Mouse (Mus musculus) neural tube, embryonic 13.5 days (tissue): Measurements from ENCODE around the gene Tnp1. TPM values are rescaled to one million over a fixed set of nuclear protein-coding genes. Genes with fewer than 3 reads are reported as not detected.

Source experiments
- ATAC-seq: fragments of 200-750 bp; cut with Nextera tagmentation; 2 replicates; pipeline ENCODE4 v1.8.0; 2017; ENCODE audit warnings: low read depth, mild to moderate bottlenecking, moderate TSS enrichment, moderate library complexity
- H3K27ac ChIP-seq: fragments of 300-500 bp; sonication (generic); replicated peaks from 2 replicates; pipeline ENCODE4 v1.5.1; 2015; ENCODE audit warnings: moderate library complexity, mild to moderate bottlenecking, inconsistent platforms
- H3K27me3 ChIP-seq: fragments of 300-500 bp; sonication (generic); 2 replicates; pipeline ENCODE4 v1.6.1; 2015; ENCODE audit warnings: mild to moderate bottlenecking, inconsistent platforms
- H3K36me3 ChIP-seq: fragments of 300-500 bp; sonication (generic); 2 replicates; pipeline ENCODE4 v1.6.1; 2015; ENCODE audit warnings: mild to moderate bottlenecking, inconsistent platforms
- H3K4me1 ChIP-seq: fragments of 300-500 bp; sonication (generic); replicated peaks from 2 replicates; pipeline ENCODE4 v1.6.1; 2015; ENCODE audit warnings: inconsistent platforms
- H3K4me2 ChIP-seq: fragments of 300-500 bp; sonication (generic); 2 replicates; pipeline ENCODE4 v1.6.1; 2015; ENCODE audit warnings: inconsistent platforms, mild to moderate bottlenecking, moderate library complexity
- H3K4me3 ChIP-seq: fragments of 300-500 bp; sonication (generic); 2 replicates; pipeline ENCODE4 v1.5.1; 2015; ENCODE audit warnings: mild to moderate bottlenecking, inconsistent platforms
- H3K9ac ChIP-seq: fragments of 300-500 bp; sonication (generic); 2 replicates; pipeline ENCODE4 v1.6.1; 2015; ENCODE audit warnings: moderate library complexity, mild to moderate bottlenecking, inconsistent platforms
- H3K9me3 ChIP-seq: fragments of 300-500 bp; sonication (generic); 2 replicates; pipeline ENCODE4 v1.6.1; 2016; ENCODE audit warnings: inconsistent platforms
- WGBS: fragments of 180-500 bp; shearing (Covaris S2); methylation state at CpG from one replicate; pipeline ENCODE4 v1.1.7; 2015; 5-methylcytosine and 5-hydroxymethylcytosine counted together
- polyA plus RNA-seq: library from polyadenylated mRNA; unstranded; fragments of >200 nt; fragmentation: Nextera tagmentation; extraction: Ambion mirVana; gene quantifications from 2 replicates; pipeline ENCODE4 v1.2.1, GENCODE M21; 2015

Gene Tnp1
- polyA plus RNA-seq, 1 experiment from 2014 or later = not detected

GRCm38 (mm10) chr1:73040691-73041425 lies 25.1 kb upstream of the Tnp1 start:
- no peak overlapping the region for H3K4me2 ChIP-seq
- no peaks in the 10 kb centered on the region for H3K9me3 ChIP-seq
- no peaks in the 10 kb centered on the region for H3K36me3 ChIP-seq
- H3K27ac ChIP-seq = no peak overlapping the region
- no peak for ATAC-seq
- H3K9ac ChIP-seq = no peak overlapping the region
- no peak overlapping the region for H3K4me3 ChIP-seq
- H3K4me1 ChIP-seq = peaks cover 2% of the 10 kb centered on the region
- H3K27me3 ChIP-seq = no peaks in the 10 kb centered on the region
- WGBS = 82% methylated on average over 3 of the region's 3 CpGs

GRCm38 (mm10) chr1:73038532-73038931 lies 22.8 kb upstream of the Tnp1 start:
- no peak overlapping the region for H3K4me3 ChIP-seq
- H3K4me1 ChIP-seq = no peaks in the 10 kb centered on the region
- H3K9me3 ChIP-seq = no peaks in the 10 kb centered on the region
- WGBS = 80% methylated on average over 3 of the region's 3 CpGs
- no peaks in the 10 kb centered on the region for H3K36me3 ChIP-seq
- H3K27me3 ChIP-seq = no peaks in the 10 kb centered on the region
- H3K27ac ChIP-seq = no peak overlapping the region
- H3K9ac ChIP-seq = no peak overlapping the region
- ATAC-seq = no peak
- no peak overlapping the region for H3K4me2 ChIP-seq

GRCm38 (mm10) chr1:73036536-73036935 lies 20.8 kb upstream of the Tnp1 start:
- Histone ChIP-seq H3K36me3 (no peaks in the 10 kb centered on the region), H3K27me3 (no peaks in the 10 kb centered on the region), H3K27ac (no peak overlapping the region), H3K4me3 (no peak overlapping the region), H3K9ac (no peak overlapping the region), H3K9me3 (no peaks in the 10 kb centered on the region), H3K4me1 (no peaks in the 10 kb centered on the region), H3K4me2 (no peak overlapping the region)
- WGBS = 61% methylated on average over 3 of the region's 3 CpGs
- ATAC-seq = no peak

GRCm38 (mm10) chr1:73035726-73036125 lies 20.0 kb upstream of the Tnp1 start:
- no peaks in the 10 kb centered on the region for H3K27me3 ChIP-seq
- no peak overlapping the region for H3K4me3 ChIP-seq
- H3K9ac ChIP-seq = no peak overlapping the region
- WGBS = 90% methylated on average over 3 of the region's 3 CpGs
- no peaks in the 10 kb centered on the region for H3K9me3 ChIP-seq
- no peaks in the 10 kb centered on the region for H3K36me3 ChIP-seq
- no peaks in the 10 kb centered on the region for H3K4me1 ChIP-seq
- H3K27ac ChIP-seq = no peak overlapping the region
- ATAC-seq = no peak
- no peak overlapping the region for H3K4me2 ChIP-seq

- H3K27ac ChIP-seq = no peak overlapping the region
- H3K27me3 ChIP-seq = no peaks in the 10 kb centered on the region
- H3K4me1 ChIP-seq = no peaks in the 10 kb centered on the region
- H3K4me3 ChIP-seq = no peak overlapping the region
- H3K36me3 ChIP-seq = no peaks in the 10 kb centered on the region
- no peak for ATAC-seq
- no peaks in the 10 kb centered on the region for H3K9me3 ChIP-seq
- H3K9ac ChIP-seq = no peak overlapping the region
- WGBS = 91% methylated on average over 5 of the region's 5 CpGs
- H3K4me2 ChIP-seq = no peak overlapping the region
Measured at GRCm38 (mm10) chr1:73032491-73032890, 16.8 kb upstream of the Tnp1 start.

GRCm38 (mm10) chr1:73028741-73029140 lies 13.0 kb upstream of the Tnp1 start:
- Histone ChIP-seq H3K4me3 (no peak overlapping the region), H3K27me3 (no peaks in the 10 kb centered on the region), H3K36me3 (no peaks in the 10 kb centered on the region), H3K9me3 (no peaks in the 10 kb centered on the region), H3K4me2 (no peak overlapping the region), H3K27ac (no peak overlapping the region), H3K9ac (no peak overlapping the region), H3K4me1 (no peaks in the 10 kb centered on the region)
- no peak for ATAC-seq
- 71% methylated on average over 6 of the region's 6 CpGs for WGBS

GRCm38 (mm10) chr1:73027381-73027780 lies 11.7 kb upstream of the Tnp1 start:
- Histone ChIP-seq H3K4me1 (no peaks in the 10 kb centered on the region), H3K27ac (no peak overlapping the region), H3K9me3 (no peaks in the 10 kb centered on the region), H3K4me2 (no peak overlapping the region), H3K36me3 (no peaks in the 10 kb centered on the region), H3K9ac (no peak overlapping the region), H3K27me3 (no peaks in the 10 kb centered on the region), H3K4me3 (no peak overlapping the region)
- 81% methylated on average over 4 of the region's 4 CpGs for WGBS
- no peak for ATAC-seq

GRCm38 (mm10) chr1:73026786-73027299 lies 11.1 kb upstream of the Tnp1 start:
- WGBS = 78% methylated on average over 5 of the region's 5 CpGs
- no peak for ATAC-seq
- H3K9ac ChIP-seq = no peak overlapping the region
- H3K27ac ChIP-seq = no peak overlapping the region
- H3K36me3 ChIP-seq = no peaks in the 10 kb centered on the region
- H3K4me1 ChIP-seq = no peaks in the 10 kb centered on the region
- H3K4me2 ChIP-seq = no peak overlapping the region
- H3K9me3 ChIP-seq = no peaks in the 10 kb centered on the region
- no peak overlapping the region for H3K4me3 ChIP-seq
- no peaks in the 10 kb centered on the region for H3K27me3 ChIP-seq

- ATAC-seq = no peak
- 93% methylated on average over 3 of the region's 3 CpGs for WGBS
- no peaks in the 10 kb centered on the region for H3K4me1 ChIP-seq
Measured at GRCm38 (mm10) chr1:73026157-73026556, 10.4 kb upstream of the Tnp1 start.

GRCm38 (mm10) chr1:73006847-73007246 lies 8.9 kb downstream of the Tnp1 start:
- no peaks in the 10 kb centered on the region for H3K9me3 ChIP-seq
- no peak overlapping the region for H3K4me3 ChIP-seq
- H3K9ac ChIP-seq = no peak overlapping the region
- H3K27ac ChIP-seq = no peak overlapping the region
- no peaks in the 10 kb centered on the region for H3K36me3 ChIP-seq
- no peaks in the 10 kb centered on the region for H3K4me1 ChIP-seq
- ATAC-seq = no peak
- no peaks in the 10 kb centered on the region for H3K27me3 ChIP-seq
- WGBS = 98% methylated on average over 1 of the region's 1 CpGs
- H3K4me2 ChIP-seq = no peak overlapping the region

More at GRCm38 (mm10) chr1:73026157-73026556, 10.4 kb upstream of the Tnp1 start:
- H3K9ac ChIP-seq = no peak overlapping the region
- H3K4me2 ChIP-seq = no peak overlapping the region
- H3K27ac ChIP-seq = no peak overlapping the region
- no peaks in the 10 kb centered on the region for H3K27me3 ChIP-seq
- no peaks in the 10 kb centered on the region for H3K36me3 ChIP-seq
- no peaks in the 10 kb centered on the region for H3K9me3 ChIP-seq
- no peak overlapping the region for H3K4me3 ChIP-seq

GRCm38 (mm10) chr1:73004890-73005289 lies 10.8 kb downstream of the Tnp1 start:
- H3K9ac ChIP-seq = no peak overlapping the region
- no peaks in the 10 kb centered on the region for H3K9me3 ChIP-seq
- H3K27ac ChIP-seq = no peak overlapping the region
- H3K27me3 ChIP-seq = no peaks in the 10 kb centered on the region
- WGBS = 65% methylated on average over 2 of the region's 2 CpGs
- H3K4me1 ChIP-seq = no peaks in the 10 kb centered on the region
- ATAC-seq = no peak
- no peak overlapping the region for H3K4me2 ChIP-seq
- no peaks in the 10 kb centered on the region for H3K36me3 ChIP-seq
- H3K4me3 ChIP-seq = no peak overlapping the region

- WGBS = 87% methylated on average over 5 of the region's 5 CpGs
- H3K4me3 ChIP-seq = no peak overlapping the region
- no peaks in the 10 kb centered on the region for H3K9me3 ChIP-seq
- no peak overlapping the region for H3K27ac ChIP-seq
- no peak for ATAC-seq
- no peaks in the 10 kb centered on the region for H3K36me3 ChIP-seq
- no peak overlapping the region for H3K9ac ChIP-seq
- no peaks in the 10 kb centered on the region for H3K27me3 ChIP-seq
- no peak overlapping the region for H3K4me2 ChIP-seq
- no peaks in the 10 kb centered on the region for H3K4me1 ChIP-seq
Measured at GRCm38 (mm10) chr1:73002637-73003036, 13.1 kb downstream of the Tnp1 start.

- no peak overlapping the region for H3K9ac ChIP-seq
- H3K36me3 ChIP-seq = no peaks in the 10 kb centered on the region
- WGBS = 83% methylated on average over 5 of the region's 5 CpGs
- no peaks in the 10 kb centered on the region for H3K9me3 ChIP-seq
- no peak for ATAC-seq
- H3K27me3 ChIP-seq = no peaks in the 10 kb centered on the region
- H3K4me3 ChIP-seq = no peak overlapping the region
- H3K4me2 ChIP-seq = no peak overlapping the region
- no peak overlapping the region for H3K27ac ChIP-seq
- H3K4me1 ChIP-seq = no peaks in the 10 kb centered on the region
Measured at GRCm38 (mm10) chr1:73001961-73002360, 13.7 kb downstream of the Tnp1 start.
